Mouse (Mus musculus) MEL (cell line): ENCODE measurements around the gene 1700069L16Rik.

Source experiments
- NRF1 ChIP-seq: IDR thresholded peaks from 2 replicates; pipeline ENCODE4 v1.6.1; 2014; ENCODE audit warnings: low read depth, mild to moderate bottlenecking, inconsistent platforms, low read length, improper control_type of control experiment, moderate library complexity; ENCODE audit not compliant: poor library complexity, insufficient read depth, severe bottlenecking
- SMC3 ChIP-seq: IDR thresholded peaks from 2 replicates; pipeline ENCODE4 v1.6.1; 2011; ENCODE audit warnings: low read depth, low read length, improper control_type of control experiment

DNA sequence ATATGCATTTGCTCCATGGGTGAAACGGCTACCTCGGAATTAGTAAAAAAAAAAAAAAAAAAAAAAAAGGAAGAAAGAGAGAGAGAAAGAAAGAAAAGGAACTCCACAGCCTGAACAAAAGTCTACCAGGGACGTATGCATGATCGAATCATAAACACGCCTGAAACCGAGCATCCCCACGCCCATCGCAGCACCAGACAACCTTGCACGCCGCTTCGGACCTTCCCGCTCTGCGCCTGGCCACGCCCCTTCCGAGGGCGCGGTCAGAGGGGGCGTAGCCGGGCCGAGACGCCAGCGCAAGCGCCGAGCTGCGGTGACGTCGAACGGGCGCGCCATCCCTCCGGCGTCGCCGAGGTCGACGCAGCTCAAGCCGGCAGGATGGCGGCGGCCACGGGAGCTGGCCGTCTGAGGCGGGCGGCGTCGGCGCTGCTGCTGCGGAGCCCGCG lies 47.9 kb upstream of the 1700069L16Rik start, which contains the start of the genes Sart3 and Iscu:
- peak; percentile 91 for TF ChIP-seq NRF1
- no peak for TF ChIP-seq SMC3
